Comparison of ENCODE assay signal across 11 mouse cellular contexts in genomic region chr2:151999669-152000290, GRCm38 (mm10). TPM values are rescaled to one million over a fixed set of nuclear protein-coding genes. Genes with fewer than 3 reads are reported as not detected.
DNase-seq lines count a peak whose midpoint lies in the region; ATAC-seq and TF ChIP-seq lines count a peak whose summit lies in the region.
"Had no signal": no experiment of that assay in that cellular context is flagged by ENCODE, and none has a peak within 500 bp of the region (broad histone marks: within the 10 kb centered on the region; RNA-seq: fewer than 3 reads in every experiment).

No protein-coding gene starts in this region.

- no peaks in the 10 kb centered on the region for H3K36me3 ChIP-seq in liver, embryonic 12.5 days
- H3K36me3 ChIP-seq in liver, postnatal 0 days (replicated peaks; ENCODE audit: insufficient read depth, low read length), result no peaks in the 10 kb centered on the region
- H3K36me3 ChIP-seq in intestine, embryonic 15.5 days, result no peaks in the 10 kb centered on the region
- H3K36me3 ChIP-seq in limb, embryonic 11.5 days (ENCODE audit: control insufficient read depth, insufficient read depth, low read length), result no peaks in the 10 kb centered on the region
- H3K36me3 ChIP-seq in testis, adult 2 months (ENCODE audit: control insufficient read depth, insufficient read depth, low read length), result no peaks in the 10 kb centered on the region

- TF ChIP-seq EP300 in liver, postnatal 0 days (IDR thresholded peaks at IDR 0.05; ENCODE audit: low read depth), result no peak

- no peak for ATAC-seq in liver, embryonic 12.5 days
- no peak for ATAC-seq in liver, postnatal 0 days
- ATAC-seq in intestine, embryonic 15.5 days, result peak; percentile 34
- ATAC-seq in limb, embryonic 11.5 days (ENCODE audit: insufficient number of reproducible peaks, low FRiP score, low TSS enrichment, low read depth), result no peak
- ATAC-seq in erythroblast, adult 5-6 weeks (replicated peaks; ENCODE audit: low FRiP score, poor library complexity, severe bottlenecking), result no peak
- ATAC-seq: Patski had no signal

- H3K9ac ChIP-seq in liver, embryonic 12.5 days, result no peak overlapping the region
- no peak overlapping the region for H3K9ac ChIP-seq in liver, postnatal 0 days (replicated peaks)
- no peak overlapping the region for H3K9ac ChIP-seq in intestine, embryonic 15.5 days
- no peak overlapping the region for H3K9ac ChIP-seq in limb, embryonic 11.5 days (ENCODE audit: low read length)

- H3K4me3 ChIP-seq in liver, embryonic 12.5 days, result 0 out of 2 replicates have a peak overlapping the region, but pooled peaks have one; percentile 10
- no peak overlapping the region for H3K4me3 ChIP-seq in liver, postnatal 0 days (ENCODE audit: low read depth, low read length)
- H3K4me3 ChIP-seq in intestine, embryonic 15.5 days (replicated peaks), result no peak overlapping the region
- H3K4me3 ChIP-seq in limb, embryonic 11.5 days (ENCODE audit: low read depth, low read length), result no peak overlapping the region
- peak overlapping the region; percentile 58 for H3K4me3 ChIP-seq in testis, adult 2 months (ENCODE audit: control insufficient read depth, low read depth, low read length)

- WGBS in liver, embryonic 12.5 days (ENCODE audit: insufficient replicate concordance), result 22% methylated on average over 20 of the region's 20 CpGs
- 34% methylated on average over 19 of the region's 20 CpGs for WGBS in liver, postnatal 0 days (ENCODE audit: insufficient replicate concordance)
- 15% methylated on average over 20 of the region's 20 CpGs for WGBS in intestine, embryonic 15.5 days
- WGBS in limb, embryonic 11.5 days, result 7% methylated on average over 19 of the region's 20 CpGs

- peaks cover 69% of the 10 kb centered on the region for H3K27me3 ChIP-seq in liver, embryonic 12.5 days (replicated peaks)
- H3K27me3 ChIP-seq in liver, postnatal 0 days (ENCODE audit: insufficient read depth, low read length), result peaks cover 8% of the 10 kb centered on the region; the same call in 1 of the 2 replicates
- peaks cover 11% of the 10 kb centered on the region for H3K27me3 ChIP-seq in intestine, embryonic 15.5 days (replicated peaks)
- peaks cover 48% of the 10 kb centered on the region for H3K27me3 ChIP-seq in limb, embryonic 11.5 days (ENCODE audit: control insufficient read depth, insufficient read depth, low read length)
- no peaks in the 10 kb centered on the region for H3K27me3 ChIP-seq in testis, adult 2 months (ENCODE audit: control insufficient read depth, insufficient read depth, low read length)
- H3K27me3 ChIP-seq: Patski had no signal

- no peak for DNase-seq in liver, postnatal 0 days
- DNase-seq in limb, embryonic 11.5 days (ENCODE audit: low spot score), result peak; percentile 40
- DNase-seq in spleen, adult 18-20 months, result no peak
- no peak for DNase-seq in left cerebral cortex, postnatal 36 days (ENCODE audit: low spot score in 2 of 2)
- DNase-seq: cerebellum, adult 11-12 months; thymus, postnatal 25 days had no signal

- no peak overlapping the region for H3K27ac ChIP-seq in liver, embryonic 12.5 days
- no peak overlapping the region for H3K27ac ChIP-seq in liver, postnatal 0 days (ENCODE audit: low read depth)
- no peak overlapping the region for H3K27ac ChIP-seq in intestine, embryonic 15.5 days
- H3K27ac ChIP-seq in limb, embryonic 11.5 days (replicated peaks; ENCODE audit: low read depth, low read length), result no peak overlapping the region
- peak overlapping the region; percentile 40 for H3K27ac ChIP-seq in testis, adult 2 months (ENCODE audit: control insufficient read depth, insufficient read depth, low read depth, low read length)

- peaks cover 46% of the 10 kb centered on the region for H3K4me1 ChIP-seq in liver, embryonic 12.5 days
- peaks cover 10% of the 10 kb centered on the region for H3K4me1 ChIP-seq in liver, postnatal 0 days (ENCODE audit: insufficient read depth)
- H3K4me1 ChIP-seq in intestine, embryonic 15.5 days (replicated peaks), result 0 out of 2 replicates have a peak, but pooled peaks cover 11% of the 10 kb centered on the region
- H3K4me1 ChIP-seq in limb, embryonic 11.5 days (ENCODE audit: control insufficient read depth, insufficient read depth, low read length), result peaks cover 4% of the 10 kb centered on the region; the same call in 1 of the 2 replicates
- peaks cover 4% of the 10 kb centered on the region for H3K4me1 ChIP-seq in testis, adult 2 months (ENCODE audit: control insufficient read depth, insufficient read depth, low read length)

- no peak for TF ChIP-seq POLR2A in testis, adult 2 months (IDR thresholded peaks at IDR 0.05; ENCODE audit: control insufficient read depth, low read depth, low read length)

- TF ChIP-seq CTCF in liver, postnatal 0 days (IDR thresholded peaks at IDR 0.05; ENCODE audit: low read depth), result no peak
- TF ChIP-seq CTCF in testis, adult 2 months (IDR thresholded peaks at IDR 0.05; ENCODE audit: control insufficient read depth, insufficient read depth, insufficient replicate concordance, low read depth, low read length), result no peak

- H3K9me3 ChIP-seq in liver, embryonic 12.5 days (replicated peaks), result no peaks in the 10 kb centered on the region
- no peaks in the 10 kb centered on the region for H3K9me3 ChIP-seq in liver, postnatal 0 days (ENCODE audit: low read length)
- H3K9me3 ChIP-seq in intestine, embryonic 15.5 days, result no peaks in the 10 kb centered on the region
- H3K9me3 ChIP-seq in limb, embryonic 11.5 days (ENCODE audit: control insufficient read depth, low read length), result no peaks in the 10 kb centered on the region

- intact Hi-C loops in left cerebral cortex, postnatal 36 days (cut with DNase I), result no loop called here

- peak overlapping the region; percentile 43 for H3K4me2 ChIP-seq in liver, embryonic 12.5 days
- H3K4me2 ChIP-seq in liver, postnatal 0 days (ENCODE audit: low read depth, low read length), result no peak overlapping the region
- peak overlapping the region; percentile 54 for H3K4me2 ChIP-seq in intestine, embryonic 15.5 days (replicated peaks)
- no peak overlapping the region for H3K4me2 ChIP-seq in limb, embryonic 11.5 days (ENCODE audit: low read depth, severe bottlenecking)

RNA-seq across cellular contexts. Expression of gene Slc52a3, which starts 3.5 kb away (rescaled TPM):
- 1.3 and 1.9 TPM in 2 replicates for polyA plus RNA-seq in liver, embryonic 12.5 days (2016; fragmentation: Nextera tagmentation; extraction: Ambion mirVana)
- polyA plus RNA-seq in liver, postnatal 0 days (2015; fragmentation: Nextera tagmentation; extraction: Ambion mirVana), result 0.43 and 0.53 TPM in 2 replicates
- polyA plus RNA-seq in intestine, embryonic 15.5 days (2015; fragmentation: Nextera tagmentation; extraction: Ambion mirVana), result 3.9 and 5.4 TPM in 2 replicates
- 0.82 and 0.88 TPM in 2 replicates for polyA plus RNA-seq in limb, embryonic 11.5 days (2014; fragmentation: Nextera tagmentation; extraction: Ambion mirVana)
- 37.6 and 52.4 TPM in 2 replicates for polyA plus RNA-seq in testis, adult 2 months (2012; rRNA removed)
- total RNA-seq in erythroblast, adult 5-6 weeks (2015; ENCODE audit: low replicate concordance), result not detected in 2 replicates
- total RNA-seq in erythroblast, adult 5-6 weeks (2017; ENCODE audit: low replicate concordance), result not detected in 2 replicates
- 1 to 10 TPM; 2.2 to 3.2 TPM for total RNA-seq in left cerebral cortex, postnatal 36 days (2021)

RNA-seq across cellular contexts. Expression of gene Fam110a, which starts 19.8 kb away (rescaled TPM):
- 11.1 and 11.8 TPM in 2 replicates for polyA plus RNA-seq in liver, embryonic 12.5 days (2016; fragmentation: Nextera tagmentation; extraction: Ambion mirVana)
- 6.3 and 7.3 TPM in 2 replicates for polyA plus RNA-seq in liver, postnatal 0 days (2015; fragmentation: Nextera tagmentation; extraction: Ambion mirVana)
- 22.5 and 23.7 TPM in 2 replicates for polyA plus RNA-seq in intestine, embryonic 15.5 days (2015; fragmentation: Nextera tagmentation; extraction: Ambion mirVana)
- 31.7 and 32.9 TPM in 2 replicates for polyA plus RNA-seq in limb, embryonic 11.5 days (2014; fragmentation: Nextera tagmentation; extraction: Ambion mirVana)
- polyA plus RNA-seq in testis, adult 2 months (2012; rRNA removed), result 175 and 190 TPM in 2 replicates
- total RNA-seq in erythroblast, adult 5-6 weeks (2015; ENCODE audit: low replicate concordance), result 2.1 and 3.1 TPM in 2 replicates
- 0.70 and 5.7 TPM in 2 replicates for total RNA-seq in erythroblast, adult 5-6 weeks (2017; ENCODE audit: low replicate concordance)
- 1 to 10 TPM; 7.5 to 8.9 TPM for total RNA-seq in left cerebral cortex, postnatal 36 days (2021)

Comparison
In these comparisons a context has a peak if more than half of its experiments do, and no peak if none do; other contexts are left out.
1. H3K4me2 ChIP-seq: peak in liver, embryonic 12.5 days (single experiment) and intestine, embryonic 15.5 days (single experiment); none in liver, postnatal 0 days (single experiment) and limb, embryonic 11.5 days (single experiment).
2. H3K4me3 ChIP-seq: peak in liver, embryonic 12.5 days (single experiment) and testis, adult 2 months (single experiment); none in liver, postnatal 0 days (single experiment), intestine, embryonic 15.5 days (single experiment) and limb, embryonic 11.5 days (single experiment).